Mouse (Mus musculus) neural tube, embryonic 14.5 days (tissue): ENCODE data around the gene Riox2. TPM values are rescaled to one million over a fixed set of nuclear protein-coding genes. Genes with fewer than 3 reads are reported as not detected.
A peak's percentile ranks its signal among the peaks of the same experiment; 100 is the strongest.

Experiments used
- ATAC-seq: fragments of 200-750 bp; cut with Nextera tagmentation; 2 replicates; pipeline ENCODE4 v1.8.0; 2017; ENCODE audit warnings: low read depth, mild to moderate bottlenecking, moderate TSS enrichment, moderate library complexity
- H3K27ac ChIP-seq: fragments of 300-500 bp; sonication (generic); 2 replicates; pipeline ENCODE4 v1.5.1; 2014; ENCODE audit warnings: low read depth, mild to moderate bottlenecking, control low read depth, low read length, moderate library complexity, mixed read lengths
- H3K27me3 ChIP-seq: fragments of 300-500 bp; sonication (generic); 2 replicates; pipeline ENCODE4 v1.6.1; 2014; ENCODE audit warnings: low read length; ENCODE audit not compliant: control insufficient read depth, insufficient read depth
- H3K36me3 ChIP-seq: fragments of 300-500 bp; sonication (generic); 2 replicates; pipeline ENCODE4 v1.6.1; 2014; ENCODE audit warnings: low read length, mixed read lengths; ENCODE audit not compliant: control insufficient read depth, insufficient read depth
- H3K4me1 ChIP-seq: fragments of 300-500 bp; sonication (generic); 2 replicates; pipeline ENCODE4 v1.6.1; 2014; ENCODE audit warnings: low read length; ENCODE audit not compliant: control insufficient read depth, insufficient read depth
- H3K4me2 ChIP-seq: fragments of 300-500 bp; sonication (generic); 2 replicates; pipeline ENCODE4 v1.6.1; 2014; ENCODE audit warnings: mild to moderate bottlenecking, low read depth, low read length, control low read depth
- H3K4me3 ChIP-seq: fragments of 300-500 bp; sonication (generic); 2 replicates; pipeline ENCODE4 v1.5.1; 2014; ENCODE audit warnings: low read depth, low read length, control low read depth, mixed read lengths
- H3K9ac ChIP-seq: fragments of 300-500 bp; sonication (generic); replicated peaks from 2 replicates; pipeline ENCODE4 v1.6.1; 2014; ENCODE audit warnings: low read depth, mild to moderate bottlenecking, control low read depth, low read length, mixed read lengths
- H3K9me3 ChIP-seq: fragments of 300-500 bp; sonication (generic); 2 replicates; pipeline ENCODE4 v1.6.1; 2016; ENCODE audit warnings: low read length; ENCODE audit not compliant: control insufficient read depth
- WGBS: fragments of 180-500 bp; shearing (Covaris S2); extraction: QIAGEN DNeasy Blood & Tissue Kit; methylation state at CpG from one replicate; pipeline ENCODE4 v1.1.7; 2014; 5-methylcytosine and 5-hydroxymethylcytosine counted together
- polyA plus RNA-seq: library from polyadenylated mRNA; unstranded; fragments of >200 nt; fragmentation: Nextera tagmentation; extraction: Ambion mirVana; gene quantifications from 2 replicates; pipeline ENCODE4 v1.2.1, GENCODE M21; 2014

The Riox2 gene
- polyA plus RNA-seq, 1 experiment from 2014 or later: 12.2 TPM

DNA sequence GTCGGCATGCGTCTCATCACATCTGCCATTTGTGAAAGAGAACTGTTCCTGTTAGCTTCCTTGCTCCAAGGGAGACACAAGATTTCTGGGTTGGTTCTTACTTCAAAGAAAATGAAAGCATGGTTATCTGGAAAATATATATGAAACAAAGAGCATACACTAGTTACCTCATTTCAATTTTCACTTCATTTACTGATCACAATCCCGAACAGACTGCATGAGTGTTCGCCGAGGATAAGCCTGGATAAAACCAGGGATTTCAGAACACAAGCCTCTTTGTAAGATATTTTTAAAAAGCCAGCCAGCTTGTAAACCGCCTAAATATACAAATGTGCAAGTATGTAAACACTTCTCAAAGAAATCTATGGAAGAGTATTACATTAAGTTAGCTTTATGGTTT is 7.6 kb upstream of the Riox2 start:
- Histone ChIP-seq H3K4me2 (no peak overlapping the region), H3K27ac (no peak overlapping the region), H3K4me3 (no peak overlapping the region), H3K4me1 (peaks cover 2% of the 10 kb centered on the region; the same call in 1 of the 2 replicates), H3K27me3 (no peaks in the 10 kb centered on the region), H3K9me3 (no peaks in the 10 kb centered on the region; the same call in 1 of the 2 replicates), H3K36me3 (no peaks in the 10 kb centered on the region), H3K9ac (no peak overlapping the region)
- no peak; the same call in 1 of the 2 replicates for ATAC-seq
- WGBS: 60% methylated on average over 6 of the region's 6 CpGs

DNA sequence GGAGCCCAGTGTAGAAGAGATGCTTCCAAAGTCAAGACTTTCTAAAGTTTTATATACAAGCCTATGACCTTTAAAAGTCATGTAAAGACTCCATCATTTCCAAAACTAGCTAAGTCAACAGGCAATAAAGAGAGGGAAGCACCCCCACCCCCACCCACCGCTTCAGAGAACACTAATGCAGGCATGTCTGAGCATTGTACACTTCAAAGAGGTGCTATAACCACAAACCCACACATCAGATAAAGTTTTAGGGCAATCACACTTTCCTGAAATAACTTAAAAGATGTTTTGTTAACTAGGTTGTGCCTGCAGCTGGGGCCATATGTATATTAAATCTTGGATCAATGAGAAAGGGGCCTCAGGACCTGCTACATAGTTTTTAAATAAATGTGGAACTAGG is 1.7 kb upstream of the Riox2 start:
- Histone ChIP-seq H3K9me3 (no peaks in the 10 kb centered on the region; the same call in 1 of the 2 replicates), H3K4me1 (no peaks in the 10 kb centered on the region; the same call in 1 of the 2 replicates), H3K4me2 (no peak overlapping the region), H3K27me3 (no peaks in the 10 kb centered on the region), H3K27ac (no peak overlapping the region), H3K4me3 (no peak overlapping the region), H3K9ac (no peak overlapping the region), H3K36me3 (no peaks in the 10 kb centered on the region)
- WGBS: 86% methylated on average over 1 of the region's 1 CpGs
- ATAC-seq: no peak

DNA sequence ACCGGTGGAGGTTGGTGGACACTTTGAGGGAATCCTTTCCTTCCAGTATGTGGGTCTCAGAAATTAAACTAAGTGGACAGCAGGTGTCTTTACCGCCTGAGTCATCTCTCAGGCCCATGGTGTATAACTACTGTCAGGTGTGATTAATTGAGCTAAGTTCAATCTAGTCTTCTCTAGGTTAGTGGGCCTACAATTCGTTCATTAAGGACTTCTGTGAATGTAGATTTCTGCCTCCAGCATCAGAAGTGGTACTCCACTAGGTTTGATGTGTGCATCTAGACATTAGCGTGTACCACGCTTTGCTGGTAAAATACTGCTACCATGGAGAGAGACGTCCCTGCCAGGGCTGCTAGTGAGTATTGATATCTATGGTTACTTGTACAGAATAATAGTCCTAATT is 971 bp downstream of the Riox2 start:
- Histone ChIP-seq H3K4me1 (no peaks in the 10 kb centered on the region; the same call in 1 of the 2 replicates), H3K4me2 (peak overlapping the region; percentile 81), H3K9me3 (no peaks in the 10 kb centered on the region), H3K27ac (no peak overlapping the region), H3K4me3 (peak overlapping the region; percentile 53), H3K36me3 (no peaks in the 10 kb centered on the region), H3K27me3 (no peaks in the 10 kb centered on the region), H3K9ac (no peak overlapping the region)
- no peak for ATAC-seq
- 52% methylated on average over 6 of the region's 6 CpGs for WGBS

DNA sequence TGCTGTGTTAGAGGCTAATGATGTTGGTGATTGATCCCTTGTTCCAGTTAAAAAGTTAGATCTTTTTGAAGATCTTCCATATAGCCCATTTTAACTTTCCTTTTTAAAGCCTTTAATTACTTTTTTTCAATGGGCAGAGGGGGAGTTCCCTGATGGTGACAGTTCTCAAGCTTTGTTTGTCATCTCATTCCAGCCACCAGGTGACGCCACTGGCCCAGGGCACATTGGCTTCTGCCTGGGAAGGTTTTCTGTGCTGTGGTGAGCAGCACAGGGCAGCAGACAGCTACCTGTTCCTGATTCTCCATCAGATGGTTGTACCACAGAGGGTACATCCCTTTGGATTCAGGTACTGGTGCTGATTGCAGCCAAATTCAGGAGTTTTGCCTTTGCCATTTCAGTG is 3.2 kb downstream of the Riox2 start:
- Histone ChIP-seq H3K27me3 (no peaks in the 10 kb centered on the region), H3K4me3 (no peak overlapping the region), H3K9me3 (no peaks in the 10 kb centered on the region), H3K4me2 (no peak overlapping the region), H3K9ac (no peak overlapping the region), H3K36me3 (no peaks in the 10 kb centered on the region), H3K27ac (no peak overlapping the region), H3K4me1 (no peaks in the 10 kb centered on the region; the same call in 1 of the 2 replicates)
- 29% methylated on average over 1 of the region's 1 CpGs for WGBS
- ATAC-seq: no peak

DNA sequence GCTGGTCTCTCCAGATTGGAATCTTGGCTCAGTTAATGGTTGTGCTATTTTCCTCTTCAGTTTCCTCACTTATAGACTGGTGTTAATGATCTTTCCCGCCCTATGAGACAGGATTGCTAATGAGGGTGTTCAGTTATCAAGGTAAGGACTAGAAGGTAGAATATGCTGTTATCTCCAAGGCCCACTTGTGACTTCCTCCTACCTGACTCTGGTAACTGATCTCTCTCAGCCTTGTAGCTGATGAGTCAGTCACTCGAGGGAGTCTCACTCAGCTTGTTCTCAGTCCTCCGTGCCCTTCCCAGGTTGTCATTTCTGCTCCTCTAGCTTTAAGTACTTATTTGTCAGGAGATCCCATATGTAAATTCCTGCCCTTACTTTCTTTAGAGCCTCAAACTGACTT is 6.4 kb downstream of the Riox2 start:
- no peak overlapping the region for H3K27ac ChIP-seq
- no peaks in the 10 kb centered on the region for H3K9me3 ChIP-seq
- 87% methylated on average over 3 of the region's 3 CpGs for WGBS
- no peak overlapping the region for H3K9ac ChIP-seq
- no peaks in the 10 kb centered on the region for H3K27me3 ChIP-seq
- H3K4me1 ChIP-seq: no peaks in the 10 kb centered on the region
- ATAC-seq: no peak
- H3K4me2 ChIP-seq: no peak overlapping the region
- no peak overlapping the region for H3K4me3 ChIP-seq
- H3K36me3 ChIP-seq: no peaks in the 10 kb centered on the region

DNA sequence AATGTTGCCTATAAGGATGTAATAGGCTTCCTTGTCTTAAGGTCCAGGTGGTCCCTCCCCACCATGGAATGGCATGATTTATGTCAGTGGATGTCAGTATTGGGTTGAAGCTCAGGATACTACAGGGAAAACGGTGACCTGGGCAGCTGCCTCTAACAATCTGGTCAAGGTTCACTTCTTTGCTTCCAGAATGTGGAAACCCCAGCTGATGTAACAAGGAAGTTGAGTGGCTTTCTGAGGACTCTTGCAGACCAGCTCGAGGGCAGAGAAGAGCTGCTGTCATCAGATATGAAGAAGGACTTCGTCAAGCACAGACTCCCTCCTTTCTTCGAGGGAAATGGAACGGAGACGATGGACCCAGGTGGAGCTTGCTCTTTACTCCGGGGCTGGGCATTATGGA is 15.7 kb downstream of the Riox2 start:
- Histone ChIP-seq H3K4me2 (no peak overlapping the region), H3K27ac (no peak overlapping the region), H3K9ac (no peak overlapping the region), H3K27me3 (no peaks in the 10 kb centered on the region), H3K9me3 (no peaks in the 10 kb centered on the region), H3K4me3 (no peak overlapping the region), H3K36me3 (no peaks in the 10 kb centered on the region), H3K4me1 (no peaks in the 10 kb centered on the region)
- 89% methylated on average over 7 of the region's 7 CpGs for WGBS
- ATAC-seq: no peak

DNA sequence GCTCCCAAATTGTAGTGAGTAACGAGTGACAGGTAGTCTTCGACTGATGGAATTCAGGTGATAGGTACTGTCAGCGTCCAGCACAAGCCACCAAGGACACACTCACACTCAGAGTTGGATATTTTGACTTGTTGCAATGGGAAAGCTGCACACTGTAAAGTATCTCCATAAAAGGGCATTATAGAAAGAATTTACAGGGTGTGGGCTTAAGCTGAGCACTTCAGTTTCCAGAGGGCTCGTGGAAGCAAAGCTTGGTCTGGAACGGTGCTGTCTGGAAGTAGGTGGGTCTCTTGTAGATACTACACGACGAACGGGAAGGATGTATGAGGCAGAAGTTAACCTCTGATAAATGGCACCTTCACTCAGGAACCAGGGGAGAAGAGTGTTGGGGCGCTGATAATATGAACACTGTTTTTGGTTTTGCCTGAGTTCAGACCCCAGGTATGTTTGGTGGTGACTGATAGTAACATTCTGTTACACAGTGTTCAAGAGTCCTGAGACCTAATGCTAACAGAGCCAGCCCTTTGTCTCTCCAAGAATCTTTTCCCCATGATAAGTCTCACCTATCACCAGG is 16.5 kb downstream of the Riox2 start:
- Histone ChIP-seq H3K36me3 (no peaks in the 10 kb centered on the region), H3K9me3 (no peaks in the 10 kb centered on the region), H3K27ac (no peak overlapping the region), H3K4me2 (no peak overlapping the region), H3K27me3 (no peaks in the 10 kb centered on the region), H3K9ac (no peak overlapping the region), H3K4me1 (no peaks in the 10 kb centered on the region), H3K4me3 (no peak overlapping the region)
- 96% methylated on average over 9 of the region's 9 CpGs for WGBS
- ATAC-seq: no peak

DNA sequence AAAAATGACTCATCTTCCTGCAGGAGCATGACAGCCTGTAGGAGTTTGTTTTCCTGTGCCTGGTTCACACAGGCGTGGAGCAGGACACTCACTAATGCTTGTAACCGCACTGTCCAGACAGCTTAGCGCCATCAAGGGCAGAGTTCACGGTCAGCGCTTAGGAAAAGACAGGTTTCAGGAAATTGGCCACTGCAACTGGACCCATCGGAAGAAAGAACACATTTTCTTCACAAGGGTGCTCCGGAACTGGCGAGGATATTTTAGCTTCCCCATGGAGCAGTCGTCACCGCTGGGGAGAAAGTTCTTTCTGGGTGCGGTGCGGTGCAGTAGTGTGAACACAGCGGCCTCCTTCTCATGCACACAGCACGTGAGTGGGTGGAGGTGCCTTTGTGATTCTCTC is 21.6 kb downstream of the Riox2 start:
- WGBS: 92% methylated on average over 14 of the region's 14 CpGs
- H3K9me3 ChIP-seq: no peaks in the 10 kb centered on the region
- no peaks in the 10 kb centered on the region for H3K36me3 ChIP-seq
- H3K4me3 ChIP-seq: no peak overlapping the region
- H3K4me1 ChIP-seq: no peaks in the 10 kb centered on the region
- no peak overlapping the region for H3K4me2 ChIP-seq
- H3K27ac ChIP-seq: no peak overlapping the region
- H3K9ac ChIP-seq: no peak overlapping the region
- no peak for ATAC-seq
- H3K27me3 ChIP-seq: no peaks in the 10 kb centered on the region

DNA sequence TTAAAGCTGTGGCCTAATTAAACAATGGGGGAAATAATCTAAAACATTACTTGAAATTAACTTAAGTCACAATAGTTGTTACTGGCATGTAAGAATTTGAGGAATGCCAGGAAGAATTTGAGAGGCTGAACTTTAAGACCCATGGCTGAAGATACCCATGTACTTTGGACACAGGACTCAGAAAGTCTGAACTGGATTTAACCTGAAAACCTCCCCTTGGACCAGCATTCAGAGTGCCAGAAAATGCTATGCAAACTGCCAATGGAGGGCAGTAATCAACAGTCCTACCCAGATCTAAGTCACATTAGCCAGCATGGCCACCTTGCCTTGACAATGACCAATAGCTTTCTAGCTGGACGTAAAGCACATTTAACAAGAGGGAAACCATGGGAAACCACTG is 26.4 kb downstream of the Riox2 start:
- no peak overlapping the region for H3K4me2 ChIP-seq
- H3K4me3 ChIP-seq: no peak overlapping the region
- H3K27me3 ChIP-seq: no peaks in the 10 kb centered on the region
- 80% methylated on average over 1 of the region's 1 CpGs for WGBS
- H3K9ac ChIP-seq: no peak overlapping the region
- no peak overlapping the region for H3K27ac ChIP-seq
- H3K36me3 ChIP-seq: no peaks in the 10 kb centered on the region
- H3K4me1 ChIP-seq: no peaks in the 10 kb centered on the region
- no peaks in the 10 kb centered on the region for H3K9me3 ChIP-seq
- ATAC-seq: no peak
